ENCODE assay signal across 29 mouse cellular contexts in genomic region chr11:33627136-33627742, GRCm38 (mm10). TPM values are rescaled to one million over a fixed set of nuclear protein-coding genes. Genes with fewer than 3 reads are reported as not detected.
DNase-seq lines count a peak whose midpoint lies in the region; ATAC-seq and TF ChIP-seq lines count a peak whose summit lies in the region.
"Had no signal": no experiment of that assay in that cellular context is flagged by ENCODE, and none has a peak within 500 bp of the region (broad histone marks: within the 10 kb centered on the region; RNA-seq: fewer than 3 reads in every experiment).

No protein-coding gene starts in this region.

- no peak overlapping the region for H3K4me2 ChIP-seq in forebrain, embryonic 14.5 days (ENCODE audit: low read length)
- no peak overlapping the region for H3K4me2 ChIP-seq in hindbrain, embryonic 14.5 days (replicated peaks)
- H3K4me2 ChIP-seq: heart, embryonic 13.5 days; hindbrain, embryonic 12.5 days; limb, embryonic 12.5 days; liver, embryonic 12.5 days; midbrain, embryonic 12.5 days; neural tube, embryonic 15.5 days; stomach, embryonic 15.5 days had no signal

- no peak overlapping the region for H3K4me3 ChIP-seq in forebrain, embryonic 14.5 days (ENCODE audit: low read depth, low read length)
- no peak overlapping the region for H3K4me3 ChIP-seq in forebrain, embryonic 10.5 days
- H3K4me3 ChIP-seq in lung, adult 2 months (replicated peaks; ENCODE audit: extremely low read depth, low read depth, low read length) = no peak overlapping the region
- H3K4me3 ChIP-seq in hindbrain, embryonic 14.5 days (replicated peaks; ENCODE audit: low read length) = no peak overlapping the region
- H3K4me3 ChIP-seq: embryonic facial prominence, embryonic 10.5 days; heart, embryonic 13.5 days; hindbrain, embryonic 12.5 days; limb, embryonic 12.5 days; liver, embryonic 12.5 days; midbrain, embryonic 12.5 days; neural tube, embryonic 15.5 days; stomach, embryonic 15.5 days had no signal

- H3K4me1 ChIP-seq in forebrain, embryonic 14.5 days (ENCODE audit: control insufficient read depth, insufficient read depth, low read length) = no peaks in the 10 kb centered on the region
- no peaks in the 10 kb centered on the region for H3K4me1 ChIP-seq in forebrain, embryonic 10.5 days
- H3K4me1 ChIP-seq in lung, adult 2 months (ENCODE audit: control insufficient read depth, insufficient read depth, low read length) = no peaks in the 10 kb centered on the region
- H3K4me1 ChIP-seq in hindbrain, embryonic 14.5 days (replicated peaks; ENCODE audit: control insufficient read depth, insufficient read depth, low read length) = no peaks in the 10 kb centered on the region
- H3K4me1 ChIP-seq: embryonic facial prominence, embryonic 10.5 days; heart, embryonic 13.5 days; hindbrain, embryonic 12.5 days; limb, embryonic 12.5 days; liver, embryonic 12.5 days; midbrain, embryonic 12.5 days; neural tube, embryonic 15.5 days; stomach, embryonic 15.5 days had no signal

- H3K9me3 ChIP-seq in forebrain, embryonic 14.5 days (replicated peaks; ENCODE audit: control insufficient read depth, low read length) = no peaks in the 10 kb centered on the region
- no peaks in the 10 kb centered on the region for H3K9me3 ChIP-seq in forebrain, embryonic 10.5 days
- no peaks in the 10 kb centered on the region for H3K9me3 ChIP-seq in hindbrain, embryonic 14.5 days (ENCODE audit: control insufficient read depth, low read length)
- H3K9me3 ChIP-seq: embryonic facial prominence, embryonic 10.5 days; heart, embryonic 13.5 days; hindbrain, embryonic 12.5 days; limb, embryonic 12.5 days; liver, embryonic 12.5 days; midbrain, embryonic 12.5 days; neural tube, embryonic 15.5 days; stomach, embryonic 15.5 days had no signal

- H3K9ac ChIP-seq in forebrain, embryonic 14.5 days (ENCODE audit: low read length) = no peak overlapping the region
- H3K9ac ChIP-seq in hindbrain, embryonic 14.5 days = no peak overlapping the region
- H3K9ac ChIP-seq: heart, embryonic 13.5 days; hindbrain, embryonic 12.5 days; limb, embryonic 12.5 days; liver, embryonic 12.5 days; midbrain, embryonic 12.5 days; neural tube, embryonic 15.5 days; stomach, embryonic 15.5 days had no signal

- 85% methylated on average over 4 of the region's 4 CpGs for WGBS in forebrain, embryonic 14.5 days
- WGBS in forebrain, embryonic 10.5 days = 91% methylated on average over 4 of the region's 4 CpGs
- WGBS in lung, adult 2 months = 79% methylated on average over 4 of the region's 4 CpGs
- 96% methylated on average over 4 of the region's 4 CpGs for WGBS in hindbrain, embryonic 14.5 days

- TF ChIP-seq POLR2A in lung, adult 2 months (IDR thresholded peaks at IDR 0.05; ENCODE audit: borderline replicate concordance, extremely low read depth, low read depth, low read length) = no peak

- peak; percentile 23 for DNase-seq in forebrain, embryonic 14.5 days (ENCODE audit: low spot score)
- no peak for DNase-seq in forebrain, embryonic 10.5 days (ENCODE audit: extremely low spot score, low spot score)
- DNase-seq in frontal cortex, postnatal 36 days (ENCODE audit: low spot score in 2 of 2) = peak; percentile 12 to 64
- DNase-seq in frontal cortex, postnatal 10 days (ENCODE audit: low spot score in 2 of 2) = no peak
- peak; percentile 5 for DNase-seq in lung, postnatal 10 days
- no peak for DNase-seq in lung, adult 2 months
- DNase-seq in right cerebral cortex, postnatal 10 days (ENCODE audit: low spot score in 2 of 2) = peak; percentile 34 to 57
- no peak for DNase-seq in hindbrain, embryonic 14.5 days (ENCODE audit: low spot score)
- DNase-seq: adrenal gland, postnatal 10 days; cerebellum, adult 11 months; gastrocnemius, postnatal 25 days; heart, adult 18-20 months; heart, postnatal 14 days; kidney, adult 18-20 months; kidney, postnatal 4 days; lung, adult 18-20 months; thymus, adult 18-20 months; thymus, postnatal 36 days had no signal

- no peak overlapping the region for H3K27ac ChIP-seq in forebrain, embryonic 14.5 days (ENCODE audit: low read depth, low read length)
- H3K27ac ChIP-seq in forebrain, embryonic 10.5 days = no peak overlapping the region
- no peak overlapping the region for H3K27ac ChIP-seq in hindbrain, embryonic 14.5 days
- H3K27ac ChIP-seq: embryonic facial prominence, embryonic 10.5 days; heart, embryonic 13.5 days; hindbrain, embryonic 12.5 days; limb, embryonic 12.5 days; liver, embryonic 12.5 days; midbrain, embryonic 12.5 days; neural tube, embryonic 15.5 days; stomach, embryonic 15.5 days had no signal

- no peaks in the 10 kb centered on the region for H3K27me3 ChIP-seq in forebrain, embryonic 14.5 days (replicated peaks; ENCODE audit: control insufficient read depth, insufficient read depth, low read length)
- H3K27me3 ChIP-seq in forebrain, embryonic 10.5 days (ENCODE audit: poor library complexity, severe bottlenecking) = no peaks in the 10 kb centered on the region
- no peaks in the 10 kb centered on the region for H3K27me3 ChIP-seq in hindbrain, embryonic 14.5 days (ENCODE audit: control insufficient read depth, insufficient read depth, low read length)
- H3K27me3 ChIP-seq: heart, embryonic 13.5 days; hindbrain, embryonic 12.5 days; limb, embryonic 12.5 days; liver, embryonic 12.5 days; midbrain, embryonic 12.5 days; neural tube, embryonic 15.5 days; stomach, embryonic 15.5 days had no signal

- ATAC-seq in forebrain, embryonic 14.5 days = no peak
- no peak for ATAC-seq in hindbrain, embryonic 14.5 days (ENCODE audit: low FRiP score)
- ATAC-seq: activated CD4-positive, CD25-positive, alpha-beta regulatory T cell, adult 4 months; liver, embryonic 12.5 days had no signal

- no peak for TF ChIP-seq CTCF in lung, adult 2 months (IDR thresholded peaks at IDR 0.05; ENCODE audit: insufficient read depth, low read length)

- no peaks in the 10 kb centered on the region for H3K36me3 ChIP-seq in forebrain, embryonic 14.5 days (ENCODE audit: control insufficient read depth, insufficient read depth, low read length)
- no peaks in the 10 kb centered on the region for H3K36me3 ChIP-seq in forebrain, embryonic 10.5 days (replicated peaks)
- no peaks in the 10 kb centered on the region for H3K36me3 ChIP-seq in hindbrain, embryonic 14.5 days (replicated peaks; ENCODE audit: control insufficient read depth, insufficient read depth)
- H3K36me3 ChIP-seq: embryonic facial prominence, embryonic 10.5 days; heart, embryonic 13.5 days; hindbrain, embryonic 12.5 days; limb, embryonic 12.5 days; liver, embryonic 12.5 days; midbrain, embryonic 12.5 days; neural tube, embryonic 15.5 days; stomach, embryonic 15.5 days had no signal

RNA-seq across cellular contexts. Expression of gene D130052B06Rik, which starts 28.1 kb away (rescaled TPM):
- polyA plus RNA-seq in forebrain, embryonic 14.5 days (2014; fragmentation: Nextera tagmentation; extraction: Ambion mirVana) = not detected in 2 replicates
- polyA plus RNA-seq in forebrain, embryonic 10.5 days (2016; fragmentation: Nextera tagmentation; extraction: Ambion mirVana) = not detected in 2 replicates
- polyA plus RNA-seq in lung, adult 2 months (2012; rRNA removed) = not detected in 2 replicates
- not detected in 2 replicates for polyA plus RNA-seq in hindbrain, embryonic 14.5 days (2014; fragmentation: Nextera tagmentation; extraction: Ambion mirVana)
- polyA plus RNA-seq: activated CD4-positive, CD25-positive, alpha-beta regulatory T cell, adult 4 months; cortical plate, adult 2 months; embryonic facial prominence, embryonic 10.5 days; heart, embryonic 13.5 days; kidney, embryonic 16.5 days; liver, embryonic 12.5 days; stomach, embryonic 15.5 days had no signal

RNA-seq across cellular contexts. Expression of gene Gabrp, which starts 48.5 kb away (rescaled TPM):
- polyA plus RNA-seq in forebrain, embryonic 14.5 days (2014; fragmentation: Nextera tagmentation; extraction: Ambion mirVana) = not detected in 2 replicates
- 1.5 and 1.6 TPM in 2 replicates for polyA plus RNA-seq in forebrain, embryonic 10.5 days (2016; fragmentation: Nextera tagmentation; extraction: Ambion mirVana)
- polyA plus RNA-seq in lung, adult 2 months (2012; rRNA removed) = 28.2 and 43.7 TPM in 2 replicates
- polyA plus RNA-seq in hindbrain, embryonic 14.5 days (2014; fragmentation: Nextera tagmentation; extraction: Ambion mirVana) = not detected in 2 replicates
- polyA plus RNA-seq: activated CD4-positive, CD25-positive, alpha-beta regulatory T cell, adult 4 months; cortical plate, adult 2 months; neural tube, embryonic 15.5 days had no signal

Comparison
In these comparisons a context has a peak if more than half of its experiments do, and no peak if none do; other contexts are left out.
1. DNase-seq: peak in forebrain, embryonic 14.5 days (single experiment), frontal cortex, postnatal 36 days (2 of 2), lung, postnatal 10 days (single experiment) and right cerebral cortex, postnatal 10 days (2 of 2); none in forebrain, embryonic 10.5 days (single experiment), frontal cortex, postnatal 10 days (0 of 2), lung, adult 2 months (single experiment) and hindbrain, embryonic 14.5 days (single experiment).
2. RNA of gene Gabrp, which starts 48.5 kb away (polyA plus RNA-seq): 28.2 to 43.7 TPM in lung, adult 2 months; 1.5 to 1.6 TPM in forebrain, embryonic 10.5 days, not detected in forebrain, embryonic 14.5 days and not detected in hindbrain, embryonic 14.5 days; every median in the first group is over 10 times any median in the second.